Mouse (Mus musculus) spleen, adult 12 weeks (tissue): ENCODE results near the gene Zfp775.

Source experiments
- DNase-seq: peaks from one replicate; pipeline ENCODE4 v3.0.0; 2022; ENCODE audit warnings: low spot score

Zfp775 gene

GRCm38 (mm10) chr6:48628808-48629660, 27.2 kb downstream of the Zfp775 start:
- DNase-seq = no peak

- no peak for DNase-seq
These were observed 27.8 kb downstream of the Zfp775 start for GRCm38 (mm10) chr6:48629661-48630034.

GRCm38 (mm10) chr6:48630831-48631230, 29.0 kb downstream of the Zfp775 start:
- no peak for DNase-seq

- DNase-seq = no peak
These were observed 33.2 kb downstream of the Zfp775 start for GRCm38 (mm10) chr6:48635105-48635504.

GRCm38 (mm10) chr6:48636515-48636914, 34.7 kb downstream of the Zfp775 start:
- DNase-seq = no peak

- DNase-seq = no peak
These were observed 36.1 kb downstream of the Zfp775 start for GRCm38 (mm10) chr6:48637811-48638500.

GRCm38 (mm10) chr6:48638553-48638952, 36.7 kb downstream of the Zfp775 start:
- DNase-seq = no peak

GRCm38 (mm10) chr6:48641391-48641790, 39.5 kb downstream of the Zfp775 start:
- no peak for DNase-seq

GRCm38 (mm10) chr6:48642764-48643292, 41.0 kb downstream of the Zfp775 start:
- DNase-seq = no peak

- peak; percentile 37 for DNase-seq
These were observed 43.9 kb downstream of the Zfp775 start for GRCm38 (mm10) chr6:48645660-48646308.

- DNase-seq = no peak
These were observed 44.4 kb downstream of the Zfp775 start for GRCm38 (mm10) chr6:48646309-48646690.

- peak; percentile 68 for DNase-seq
These were observed 45.1 kb downstream of the Zfp775 start, which contains the start of gene Gimap8 for GRCm38 (mm10) chr6:48646995-48647394. Gene Gimap8, plus strand, starts transcription at chr6:48647234.

GRCm38 (mm10) chr6:48647611-48648010, 45.7 kb downstream of the Zfp775 start:
- no peak for DNase-seq

GRCm38 (mm10) chr6:48648779-48649178, 46.9 kb downstream of the Zfp775 start:
- no peak for DNase-seq

- DNase-seq = no peak
These were observed 48.2 kb downstream of the Zfp775 start for GRCm38 (mm10) chr6:48650041-48650440.

GRCm38 (mm10) chr6:48658721-48659120, 56.9 kb downstream of the Zfp775 start:
- no peak for DNase-seq

- no peak for DNase-seq
These were observed 62.9 kb downstream of the Zfp775 start for GRCm38 (mm10) chr6:48664750-48665149.

GRCm38 (mm10) chr6:48665471-48665870, 63.6 kb downstream of the Zfp775 start:
- DNase-seq = no peak

- DNase-seq = no peak
These were observed 64.3 kb downstream of the Zfp775 start for GRCm38 (mm10) chr6:48666159-48666586.

GRCm38 (mm10) chr6:48668022-48668421, 66.2 kb downstream of the Zfp775 start:
- DNase-seq = no peak

GRCm38 (mm10) chr6:48669446-48669969, 67.6 kb downstream of the Zfp775 start:
- no peak for DNase-seq
